Mouse (Mus musculus) mesoderm, embryonic 11.5 days (tissue): ENCODE results near the gene Fbln1.

Experiments used
- DNase-seq: peaks from one replicate; pipeline ENCODE4 v3.0.0-alpha.2; 2012; ENCODE audit warnings: low read depth, low spot score

Gene Fbln1

GRCm38 (mm10) chr15:85206703-85207075 lies 940 bp downstream of the Fbln1 start:
- no peak for DNase-seq

GRCm38 (mm10) chr15:85207081-85207480 lies 1.3 kb downstream of the Fbln1 start:
- DNase-seq: no peak

- DNase-seq: no peak
Measured at GRCm38 (mm10) chr15:85207763-85208162, 2.0 kb downstream of the Fbln1 start.

GRCm38 (mm10) chr15:85208332-85208731 lies 2.6 kb downstream of the Fbln1 start:
- DNase-seq: no peak

GRCm38 (mm10) chr15:85209341-85209740 lies 3.6 kb downstream of the Fbln1 start:
- no peak for DNase-seq

GRCm38 (mm10) chr15:85210686-85211085 lies 4.9 kb downstream of the Fbln1 start:
- DNase-seq: no peak

GRCm38 (mm10) chr15:85211101-85211760 lies 5.5 kb downstream of the Fbln1 start:
- DNase-seq: no peak

- DNase-seq: no peak
Measured at GRCm38 (mm10) chr15:85216069-85216813, 10.5 kb downstream of the Fbln1 start.

GRCm38 (mm10) chr15:85218617-85219265 lies 13.0 kb downstream of the Fbln1 start:
- DNase-seq: no peak

- DNase-seq: no peak
Measured at GRCm38 (mm10) chr15:85220371-85220770, 14.6 kb downstream of the Fbln1 start.

- no peak for DNase-seq
Measured at GRCm38 (mm10) chr15:85221115-85221854, 15.5 kb downstream of the Fbln1 start.

GRCm38 (mm10) chr15:85225693-85226092 lies 19.9 kb downstream of the Fbln1 start:
- no peak for DNase-seq

- no peak for DNase-seq
Measured at GRCm38 (mm10) chr15:85226841-85227240, 21.1 kb downstream of the Fbln1 start.

- no peak for DNase-seq
Measured at GRCm38 (mm10) chr15:85228568-85228967, 22.8 kb downstream of the Fbln1 start.

GRCm38 (mm10) chr15:85229960-85230535 lies 24.3 kb downstream of the Fbln1 start:
- no peak for DNase-seq

GRCm38 (mm10) chr15:85230613-85231012 lies 24.9 kb downstream of the Fbln1 start:
- DNase-seq: no peak

- DNase-seq: peak; percentile 77
Measured at GRCm38 (mm10) chr15:85231443-85232255, 25.9 kb downstream of the Fbln1 start.

- DNase-seq: no peak
Measured at GRCm38 (mm10) chr15:85232256-85232535, 26.4 kb downstream of the Fbln1 start.

- no peak for DNase-seq
Measured at GRCm38 (mm10) chr15:85232543-85233250, 26.9 kb downstream of the Fbln1 start.

- no peak for DNase-seq
Measured at GRCm38 (mm10) chr15:85233251-85233611, 27.5 kb downstream of the Fbln1 start.
